Mouse (Mus musculus): ENCODE results near the gene Wdr5. TPM values are rescaled to one million over a fixed set of nuclear protein-coding genes. Genes with fewer than 3 reads are reported as not detected.

The Wdr5 gene
- polyA plus RNA-seq, 1 experiment from 2014 or later = 16.6 TPM

DNA sequence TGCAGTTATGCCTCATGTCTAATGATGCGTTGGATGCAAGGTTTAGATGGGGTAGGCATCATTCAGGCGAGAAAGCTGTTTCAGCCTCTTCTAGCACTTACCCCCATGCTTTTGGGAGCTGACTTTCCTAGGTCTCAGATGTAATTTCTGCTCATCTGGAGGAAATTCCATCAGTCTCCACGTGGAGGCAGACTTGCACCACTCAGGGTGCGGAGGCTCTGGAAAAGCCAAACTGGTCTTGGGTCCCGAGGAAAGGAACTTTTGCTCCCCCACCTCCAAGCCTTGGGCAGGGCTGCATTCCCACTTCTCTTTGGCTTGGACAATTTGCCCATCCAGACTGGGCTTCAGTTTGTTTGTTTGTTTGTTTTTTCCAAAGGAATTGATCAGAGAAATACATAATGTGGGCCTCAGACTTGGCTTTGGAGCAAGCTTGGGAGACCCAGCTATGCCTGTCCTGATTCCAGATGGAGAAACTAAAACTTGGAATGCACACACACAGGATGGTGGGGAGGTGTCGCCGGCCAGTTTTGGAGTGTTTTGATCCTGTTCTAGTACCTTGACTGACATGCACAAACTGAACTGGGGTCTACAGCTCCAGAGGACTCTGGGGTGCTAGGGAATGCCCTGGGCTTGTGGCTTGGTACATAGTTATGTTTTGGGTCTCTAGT, 37.8 kb downstream of the Wdr5 start:
- Histone ChIP-seq H3K27ac (ENCODE audit: low read depth) (no peak overlapping the region), H3K9me3 (ENCODE audit: low read length) (no peaks in the 10 kb centered on the region), H3K4me2 (ENCODE audit: low read depth, low read length) (no peak overlapping the region), H3K4me1 (ENCODE audit: insufficient read depth) (peaks cover 12% of the 10 kb centered on the region), H3K9ac (replicated peaks) (no peak overlapping the region), H3K27me3 (ENCODE audit: insufficient read depth, low read length) (no peaks in the 10 kb centered on the region), H3K36me3 (replicated peaks; ENCODE audit: insufficient read depth, low read length) (no peaks in the 10 kb centered on the region), H3K4me3 (ENCODE audit: low read depth, low read length) (no peak overlapping the region)
- WGBS (ENCODE audit: insufficient replicate concordance) = 20% methylated on average over 7 of the region's 7 CpGs
- DNase-seq (peak; percentile 79), ATAC-seq (peak; percentile 51; the same call in 1 of the 2 replicates)
- TF ChIP-seq CTCF (IDR thresholded peaks at IDR 0.05; ENCODE audit: low read depth) (peak; percentile 93), EP300 (IDR thresholded peaks at IDR 0.05; ENCODE audit: low read depth) (no peak)

DNA sequence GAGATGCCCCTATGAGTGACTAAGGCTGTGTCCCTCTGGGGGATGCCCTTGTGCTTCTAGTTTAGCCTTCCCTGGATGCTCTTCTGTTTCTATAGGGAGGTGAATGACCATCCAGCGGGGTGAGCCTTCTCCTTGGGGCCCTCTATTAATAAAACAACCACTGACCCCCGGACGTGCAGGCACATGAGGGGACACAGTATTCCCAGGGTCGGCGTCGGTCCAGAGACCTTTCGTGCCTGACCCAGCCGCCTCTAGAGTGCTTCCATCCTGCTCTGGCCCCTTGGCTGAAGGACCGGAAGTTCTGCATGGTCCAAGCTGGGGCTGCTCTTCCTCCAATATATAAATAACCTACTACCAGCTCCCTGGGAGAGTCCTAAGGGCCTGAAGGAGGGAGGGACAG, 39.4 kb downstream of the Wdr5 start:
- H3K9ac ChIP-seq (replicated peaks) = no peak overlapping the region
- peak; percentile 59 for ATAC-seq

DNA sequence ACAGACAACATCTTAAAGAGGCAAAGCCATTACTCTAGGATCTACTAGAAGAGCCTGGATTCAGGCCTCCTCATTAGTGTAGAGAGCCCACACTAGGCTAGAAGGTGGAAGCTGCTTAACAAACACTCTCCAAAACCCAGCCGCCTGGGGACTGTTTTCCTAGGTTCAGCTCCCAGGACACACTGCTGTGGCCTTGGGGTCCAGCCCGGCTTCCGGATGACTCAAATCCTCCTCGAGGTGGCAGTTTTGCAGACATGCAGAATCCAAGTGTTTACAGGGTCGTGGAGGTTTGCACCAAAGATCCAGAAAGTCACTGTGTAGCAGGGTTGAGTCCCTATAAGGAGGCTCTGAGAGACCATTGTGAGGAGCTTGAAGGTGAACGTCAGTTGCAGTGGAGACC, 42.0 kb downstream of the Wdr5 start:
- Histone ChIP-seq H3K4me1 (ENCODE audit: insufficient read depth) (peaks cover 27% of the 10 kb centered on the region), H3K36me3 (replicated peaks; ENCODE audit: insufficient read depth, low read length) (no peaks in the 10 kb centered on the region), H3K9me3 (ENCODE audit: low read length) (no peaks in the 10 kb centered on the region), H3K27me3 (ENCODE audit: insufficient read depth, low read length) (no peaks in the 10 kb centered on the region), H3K9ac (replicated peaks) (no peak overlapping the region), H3K27ac (ENCODE audit: low read depth) (0 out of 2 replicates have a peak overlapping the region, but pooled peaks have one; percentile 3), H3K4me2 (ENCODE audit: low read depth, low read length) (no peak overlapping the region), H3K4me3 (ENCODE audit: low read depth, low read length) (no peak overlapping the region)
- WGBS (ENCODE audit: insufficient replicate concordance) = 70% methylated on average over 6 of the region's 6 CpGs
- ATAC-seq (no peak), DNase-seq (no peak)
- TF ChIP-seq CTCF (IDR thresholded peaks at IDR 0.05; ENCODE audit: low read depth) = no peak
- TF ChIP-seq EP300 (IDR thresholded peaks at IDR 0.05; ENCODE audit: low read depth) = no peak

More for the DNA sequence above, 39.4 kb downstream of the Wdr5 start:
- H3K4me1 ChIP-seq (ENCODE audit: insufficient read depth) = peaks cover 12% of the 10 kb centered on the region
- DNase-seq = no peak
- no peaks in the 10 kb centered on the region for H3K36me3 ChIP-seq (replicated peaks; ENCODE audit: insufficient read depth, low read length)
- no peak overlapping the region for H3K4me3 ChIP-seq (ENCODE audit: low read depth, low read length)
- WGBS (ENCODE audit: insufficient replicate concordance) = 66% methylated on average over 9 of the region's 9 CpGs
- H3K9me3 ChIP-seq (ENCODE audit: low read length) = no peaks in the 10 kb centered on the region
- peak overlapping the region; percentile 12; the same call in 1 of the 2 replicates for H3K27ac ChIP-seq (ENCODE audit: low read depth)
- TF ChIP-seq CTCF (IDR thresholded peaks at IDR 0.05; ENCODE audit: low read depth) = peak; percentile 22; the same call in 1 of the 2 replicates
- TF ChIP-seq EP300 (IDR thresholded peaks at IDR 0.05; ENCODE audit: low read depth) = peak; percentile 33; the same call in 1 of the 2 replicates
- H3K4me2 ChIP-seq (ENCODE audit: low read depth, low read length) = no peak overlapping the region
- no peaks in the 10 kb centered on the region for H3K27me3 ChIP-seq (ENCODE audit: insufficient read depth, low read length)

DNA sequence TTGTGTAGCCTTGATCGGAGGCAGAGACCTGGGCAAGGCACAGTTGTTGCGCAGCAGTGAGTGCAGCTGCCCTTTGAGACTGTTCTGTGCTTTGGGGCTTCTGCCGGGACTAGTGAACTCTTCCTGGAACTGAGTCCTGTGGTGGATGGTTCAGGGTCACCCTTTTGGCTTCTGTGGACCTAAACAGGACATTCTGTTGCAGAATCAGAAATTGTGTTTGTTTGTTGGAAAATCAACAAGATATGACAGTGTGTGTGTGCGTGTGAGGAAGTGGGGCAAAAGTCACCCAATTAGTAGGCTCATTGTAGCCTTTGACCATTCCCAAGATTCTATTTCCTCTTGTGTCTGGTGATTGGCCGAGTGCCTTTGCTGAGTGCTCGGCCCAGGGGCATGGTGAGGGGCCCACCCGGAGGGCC, 45.8 kb downstream of the Wdr5 start:
- ATAC-seq = peak; percentile 97
- Histone ChIP-seq H3K27me3 (ENCODE audit: insufficient read depth, low read length) (no peaks in the 10 kb centered on the region), H3K27ac (ENCODE audit: low read depth) (peak overlapping the region; percentile 97), H3K9ac (replicated peaks) (peak overlapping the region; percentile 44; the same call in 1 of the 2 replicates), H3K9me3 (ENCODE audit: low read length) (no peaks in the 10 kb centered on the region), H3K4me3 (ENCODE audit: low read depth, low read length) (no peak overlapping the region), H3K36me3 (replicated peaks; ENCODE audit: insufficient read depth, low read length) (no peaks in the 10 kb centered on the region), H3K4me2 (ENCODE audit: low read depth, low read length) (no peak overlapping the region), H3K4me1 (ENCODE audit: insufficient read depth) (peaks cover 22% of the 10 kb centered on the region)
- 44% methylated on average over 7 of the region's 7 CpGs for WGBS (ENCODE audit: insufficient replicate concordance)
- TF ChIP-seq CTCF (IDR thresholded peaks at IDR 0.05; ENCODE audit: low read depth) (no peak), EP300 (IDR thresholded peaks at IDR 0.05; ENCODE audit: low read depth) (peak; percentile 97)
- peak; percentile 66 for DNase-seq

DNA sequence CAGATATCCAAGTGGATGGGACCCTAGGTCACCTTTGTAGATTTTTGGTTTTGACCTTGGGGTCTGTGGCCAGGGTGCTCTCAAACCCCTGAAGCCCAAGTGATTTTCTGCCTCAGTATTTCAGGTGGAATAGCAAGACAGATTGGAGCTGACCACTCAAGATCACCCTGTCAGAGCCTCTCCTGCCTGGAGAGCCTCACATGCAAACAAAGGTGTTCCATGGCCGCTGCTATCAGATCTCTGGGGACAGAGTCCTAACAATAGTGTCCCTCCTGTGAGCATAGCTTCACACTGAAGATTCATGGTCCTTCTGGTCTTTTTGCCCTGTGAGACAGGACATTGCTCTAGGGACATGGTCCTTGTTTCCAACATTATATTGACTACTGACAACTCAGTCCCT, 46.2 kb downstream of the Wdr5 start:
- 63% methylated on average over 1 of the region's 1 CpGs for WGBS (ENCODE audit: insufficient replicate concordance)
- no peaks in the 10 kb centered on the region for H3K9me3 ChIP-seq (ENCODE audit: low read length)
- no peak for TF ChIP-seq CTCF (IDR thresholded peaks at IDR 0.05; ENCODE audit: low read depth)
- TF ChIP-seq EP300 (IDR thresholded peaks at IDR 0.05; ENCODE audit: low read depth) = no peak
- H3K27ac ChIP-seq (ENCODE audit: low read depth) = peak overlapping the region; percentile 97
- H3K4me2 ChIP-seq (ENCODE audit: low read depth, low read length) = no peak overlapping the region
- H3K4me3 ChIP-seq (ENCODE audit: low read depth, low read length) = no peak overlapping the region
- H3K9ac ChIP-seq (replicated peaks) = peak overlapping the region; percentile 23
- no peak for DNase-seq
- H3K4me1 ChIP-seq (ENCODE audit: insufficient read depth) = peaks cover 18% of the 10 kb centered on the region
- ATAC-seq = peak; percentile 5; the same call in 1 of the 2 replicates
- no peaks in the 10 kb centered on the region for H3K36me3 ChIP-seq (replicated peaks; ENCODE audit: insufficient read depth, low read length)
- no peaks in the 10 kb centered on the region for H3K27me3 ChIP-seq (ENCODE audit: insufficient read depth, low read length)

DNA sequence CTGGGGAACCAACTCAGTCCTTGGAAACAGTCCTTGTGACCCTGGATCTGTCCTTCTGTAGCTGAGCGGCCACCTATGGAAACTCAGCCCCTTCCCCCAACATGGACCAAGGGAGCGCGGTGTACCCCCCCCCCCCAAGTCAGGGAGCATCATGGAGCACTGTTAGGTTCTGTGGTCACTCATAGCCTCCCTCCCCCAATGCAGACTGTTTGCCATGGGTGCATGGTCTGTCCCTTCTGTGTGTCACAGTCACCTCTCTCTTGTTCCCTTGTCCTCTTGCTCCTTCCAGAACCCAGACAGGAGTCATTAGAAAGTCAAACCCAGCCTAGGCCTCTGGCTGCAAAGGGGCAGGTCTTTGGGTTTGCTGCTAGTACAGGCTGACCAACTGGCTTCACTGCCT, 46.9 kb downstream of the Wdr5 start:
- TF ChIP-seq EP300 (IDR thresholded peaks at IDR 0.05; ENCODE audit: low read depth) = no peak
- no peak for TF ChIP-seq CTCF (IDR thresholded peaks at IDR 0.05; ENCODE audit: low read depth)
- no peak overlapping the region for H3K9ac ChIP-seq (replicated peaks)
- no peaks in the 10 kb centered on the region for H3K27me3 ChIP-seq (ENCODE audit: insufficient read depth, low read length)
- no peaks in the 10 kb centered on the region for H3K9me3 ChIP-seq (ENCODE audit: low read length)
- H3K4me2 ChIP-seq (ENCODE audit: low read depth, low read length) = no peak overlapping the region
- 100% methylated on average over 1 of the region's 3 CpGs for WGBS (ENCODE audit: insufficient replicate concordance)
- H3K27ac ChIP-seq (ENCODE audit: low read depth) = peak overlapping the region; percentile 97
- DNase-seq (no peak), ATAC-seq (no peak)
- H3K4me3 ChIP-seq (ENCODE audit: low read depth, low read length) = no peak overlapping the region
- peaks cover 14% of the 10 kb centered on the region for H3K4me1 ChIP-seq (ENCODE audit: insufficient read depth)
- no peaks in the 10 kb centered on the region for H3K36me3 ChIP-seq (replicated peaks; ENCODE audit: insufficient read depth, low read length)

Data from liver, postnatal 0 days (tissue).